In genomic region chr14:48674036-48674831, GRCm38 (mm10) we compare ENCODE assay signal across 12 mouse cellular contexts. TPM values are rescaled to one million over a fixed set of nuclear protein-coding genes. Genes with fewer than 3 reads are reported as not detected.
A peak's percentile ranks its signal among the peaks of the same experiment; 100 is the strongest.
DNase-seq lines count a peak whose midpoint lies in the region; ATAC-seq and TF ChIP-seq lines count a peak whose summit lies in the region.
"Had no signal": no experiment of that assay in that cellular context is flagged by ENCODE, and none has a peak within 500 bp of the region (broad histone marks: within the 10 kb centered on the region; RNA-seq: fewer than 3 reads in every experiment).

No protein-coding gene starts in this region.

- H3K9ac ChIP-seq in heart, embryonic 15.5 days: no peak overlapping the region
- no peak overlapping the region for H3K9ac ChIP-seq in heart, adult 2 months (ENCODE audit: low read depth, low read length)
- H3K9ac ChIP-seq in forebrain, embryonic 16.5 days (replicated peaks; ENCODE audit: low read depth, low read length): no peak overlapping the region; the same call in 1 of the 2 replicates
- peak overlapping the region; percentile 97 for H3K9ac ChIP-seq in midbrain, embryonic 13.5 days (replicated peaks)

- no peaks in the 10 kb centered on the region for H3K79me2 ChIP-seq in heart, adult 2 months (replicated peaks; ENCODE audit: control insufficient read depth, insufficient read depth, low read length)

- 0 out of 2 replicates have a peak overlapping the region, but pooled peaks have one; percentile 13 for H3K4me2 ChIP-seq in heart, embryonic 15.5 days
- H3K4me2 ChIP-seq in forebrain, embryonic 16.5 days (ENCODE audit: low read length): peak overlapping the region; percentile 38
- peak overlapping the region; percentile 89 for H3K4me2 ChIP-seq in midbrain, embryonic 13.5 days (replicated peaks)

- no peak for TF ChIP-seq POLR2A in heart, adult 2 months (IDR thresholded peaks at IDR 0.05; ENCODE audit: insufficient read depth, low read depth, low read length)

- H3K9me3 ChIP-seq in heart, embryonic 15.5 days (replicated peaks): no peaks in the 10 kb centered on the region
- H3K9me3 ChIP-seq in forebrain, embryonic 16.5 days (ENCODE audit: control insufficient read depth, low read length): no peaks in the 10 kb centered on the region
- no peaks in the 10 kb centered on the region for H3K9me3 ChIP-seq in midbrain, embryonic 13.5 days

- H3K4me3 ChIP-seq in heart, embryonic 15.5 days: peak overlapping the region; percentile 7; the same call in 1 of the 2 replicates
- no peak overlapping the region for H3K4me3 ChIP-seq in heart, adult 2 months
- H3K4me3 ChIP-seq in forebrain, embryonic 16.5 days (replicated peaks; ENCODE audit: low read length): peak overlapping the region; percentile 17; the same call in 1 of the 2 replicates
- H3K4me3 ChIP-seq in midbrain, embryonic 13.5 days (replicated peaks): peak overlapping the region; percentile 69

- H3K27ac ChIP-seq in heart, embryonic 15.5 days: no peak overlapping the region
- no peak overlapping the region for H3K27ac ChIP-seq in heart, adult 2 months
- H3K27ac ChIP-seq in forebrain, embryonic 16.5 days (ENCODE audit: low read length): no peak overlapping the region
- peak overlapping the region; percentile 87 for H3K27ac ChIP-seq in midbrain, embryonic 13.5 days
- H3K27ac ChIP-seq: kidney, postnatal 0 days had no signal

- DNase-seq in heart, adult 2 months: no peak
- peak; percentile 28 to 34 for DNase-seq in cerebellum, postnatal 36 days
- DNase-seq in right cerebral cortex, adult 2 months (ENCODE audit: low spot score in 2 of 2): no peak
- no peak for DNase-seq in right cerebral cortex, postnatal 36 days (ENCODE audit: low spot score in 2 of 2)
- no peak for DNase-seq in layer of hippocampus, adult 9-11 months

- no peak for TF ChIP-seq CTCF in heart, adult 2 months (IDR thresholded peaks at IDR 0.05)

- no peaks in the 10 kb centered on the region for H3K36me3 ChIP-seq in heart, embryonic 15.5 days
- H3K36me3 ChIP-seq in heart, adult 2 months (ENCODE audit: control insufficient read depth, insufficient read depth, low read length): no peaks in the 10 kb centered on the region
- no peaks in the 10 kb centered on the region for H3K36me3 ChIP-seq in forebrain, embryonic 16.5 days (ENCODE audit: control insufficient read depth, insufficient read depth)
- no peaks in the 10 kb centered on the region for H3K36me3 ChIP-seq in midbrain, embryonic 13.5 days

- WGBS in heart, embryonic 15.5 days: 3% methylated on average over 36 of the region's 36 CpGs
- 5% methylated on average over 36 of the region's 36 CpGs for WGBS in heart, adult 2 months
- 5% methylated on average over 36 of the region's 36 CpGs for WGBS in forebrain, embryonic 16.5 days
- WGBS in midbrain, embryonic 13.5 days: under 1% methylated on average over 36 of the region's 36 CpGs

- intact Hi-C loops in heart, adult 2 months (cut with DNase I): no loop called here

- no peak for ATAC-seq in heart, embryonic 15.5 days (replicated peaks; ENCODE audit: insufficient number of reproducible peaks, insufficient read depth, low FRiP score, low read depth)
- 0 out of 2 replicates have a peak, but pooled peaks have one; percentile 28 for ATAC-seq in forebrain, embryonic 16.5 days
- peak; percentile 70 for ATAC-seq in midbrain, embryonic 13.5 days

- H3K27me3 ChIP-seq in heart, embryonic 15.5 days: peaks cover 94% of the 10 kb centered on the region
- H3K27me3 ChIP-seq in heart, adult 2 months (ENCODE audit: control insufficient read depth, insufficient read depth, low read length): peaks cover 15% of the 10 kb centered on the region
- peaks cover 62% of the 10 kb centered on the region for H3K27me3 ChIP-seq in forebrain, embryonic 16.5 days (replicated peaks; ENCODE audit: control insufficient read depth, insufficient read depth, low read length)
- H3K27me3 ChIP-seq in midbrain, embryonic 13.5 days: peaks cover 44% of the 10 kb centered on the region

- H3K4me1 ChIP-seq in heart, embryonic 15.5 days (replicated peaks): peaks cover 11% of the 10 kb centered on the region
- no peaks in the 10 kb centered on the region for H3K4me1 ChIP-seq in heart, adult 2 months (ENCODE audit: control insufficient read depth, insufficient read depth, low read length)
- peaks cover 8% of the 10 kb centered on the region for H3K4me1 ChIP-seq in forebrain, embryonic 16.5 days (replicated peaks; ENCODE audit: control insufficient read depth, insufficient read depth, low read length)
- H3K4me1 ChIP-seq in midbrain, embryonic 13.5 days (replicated peaks): peaks cover 39% of the 10 kb centered on the region

- no peak for TF ChIP-seq EP300 in heart, adult 2 months (IDR thresholded peaks at IDR 0.05; ENCODE audit: insufficient read depth, low read depth, low read length)

RNA-seq across cellular contexts. Expression of gene Otx2, which starts 0.6 kb away (rescaled TPM):
- not detected in 2 replicates for polyA plus RNA-seq in heart, embryonic 15.5 days (2015; fragmentation: Nextera tagmentation; extraction: Ambion mirVana)
- not detected for total RNA-seq in heart, adult 2 months (2021)
- not detected in 2 replicates for polyA plus RNA-seq in heart, adult 2 months (2012; rRNA removed)
- polyA plus RNA-seq in forebrain, embryonic 16.5 days (2015; fragmentation: Nextera tagmentation; extraction: Ambion mirVana): 9.3 and 9.9 TPM in 2 replicates
- 133 and 155 TPM in 2 replicates for polyA plus RNA-seq in midbrain, embryonic 13.5 days (2015; fragmentation: Nextera tagmentation; extraction: Ambion mirVana)
- total RNA-seq: MEL had no signal
- polyA plus RNA-seq: kidney, postnatal 0 days; lung, embryonic 16.5 days; testis, adult 2 months had no signal

Comparison
In these comparisons a context has a peak if more than half of its experiments do, and no peak if none do; other contexts are left out.
1. H3K4me2 ChIP-seq: peak in every context shown above with its lines; median percentile 89 in midbrain, embryonic 13.5 days; 38 in forebrain, embryonic 16.5 days; 13 in heart, embryonic 15.5 days.
2. DNase-seq: peak in cerebellum, postnatal 36 days (2 of 2); none in heart, adult 2 months (0 of 2), right cerebral cortex, adult 2 months (0 of 2), right cerebral cortex, postnatal 36 days (0 of 2) and layer of hippocampus, adult 9-11 months (single experiment).
3. RNA of gene Otx2, which starts 0.6 kb away (polyA plus RNA-seq): 133 to 155 TPM in midbrain, embryonic 13.5 days; 9.3 to 9.9 TPM in forebrain, embryonic 16.5 days, not detected in heart, embryonic 15.5 days and not detected in heart, adult 2 months; every median in the first group is over 10 times any median in the second.